13 mouse cellular contexts compared by ENCODE assay signal in the genomic region with DNA sequence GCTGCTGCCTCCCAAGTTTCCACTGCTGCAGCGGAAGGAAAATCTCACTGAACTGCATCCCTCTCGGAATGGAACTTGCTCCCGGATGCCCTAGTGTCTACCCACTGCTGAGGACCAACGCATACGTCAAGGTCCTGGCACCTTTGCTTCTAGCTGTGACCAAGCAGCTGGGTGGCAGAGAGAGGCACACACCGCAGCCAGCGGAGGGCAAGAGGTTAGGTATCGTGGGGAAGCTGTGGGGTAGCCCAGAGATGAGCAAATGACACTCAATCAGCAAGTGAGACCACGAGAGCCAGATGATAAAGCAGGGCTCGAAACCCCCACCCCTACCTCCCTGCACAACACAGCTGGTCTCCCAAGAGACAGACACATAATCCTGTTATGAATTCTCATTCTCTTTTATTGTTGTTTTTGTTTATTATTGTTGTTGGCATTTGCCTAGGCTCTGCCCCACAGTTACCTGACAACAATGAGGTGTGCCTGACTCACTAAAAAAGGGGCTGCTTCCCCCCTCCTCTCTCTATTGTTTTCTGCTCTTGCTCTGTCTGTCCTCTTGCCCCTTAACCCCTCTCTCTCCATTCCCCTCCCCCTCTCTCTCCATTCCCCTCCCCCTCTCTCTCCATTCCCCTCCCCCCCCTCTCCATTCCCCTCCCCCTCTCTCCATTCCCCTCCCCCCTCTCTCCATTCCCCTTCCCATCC.
A peak's percentile ranks its signal among the peaks of the same experiment; 100 is the strongest.
DNase-seq lines count a peak whose midpoint lies in the region; ATAC-seq lines count a peak whose summit lies in the region.
"Had no signal": no experiment of that assay in that cellular context is flagged by ENCODE, and none has a peak within 500 bp of the region (broad histone marks: within the 10 kb centered on the region; RNA-seq: fewer than 3 reads in every experiment).

No protein-coding gene starts in this region.

- intact Hi-C loops in left cerebral cortex, postnatal 4 days (cut with DNase I) = no loop called here

- no peaks in the 10 kb centered on the region for H3K27me3 ChIP-seq in neural tube, embryonic 11.5 days (ENCODE audit: control insufficient read depth, insufficient read depth, low read length)
- H3K27me3 ChIP-seq in neural tube, embryonic 15.5 days (replicated peaks) = no peaks in the 10 kb centered on the region
- no peaks in the 10 kb centered on the region for H3K27me3 ChIP-seq in limb, embryonic 11.5 days (ENCODE audit: control insufficient read depth, insufficient read depth, low read length)

- H3K27ac ChIP-seq in neural tube, embryonic 11.5 days (ENCODE audit: low read depth, low read length) = no peak overlapping the region
- H3K27ac ChIP-seq in neural tube, embryonic 15.5 days (replicated peaks) = no peak overlapping the region
- no peak overlapping the region for H3K27ac ChIP-seq in limb, embryonic 11.5 days (replicated peaks; ENCODE audit: low read depth, low read length)
- H3K27ac ChIP-seq: heart, adult 2 months had no signal

- ATAC-seq in neural tube, embryonic 11.5 days (ENCODE audit: insufficient read depth, low FRiP score, low TSS enrichment) = 0 out of 2 replicates have a peak, but pooled peaks have one; percentile 31
- ATAC-seq in neural tube, embryonic 15.5 days (ENCODE audit: low FRiP score) = no peak
- no peak for ATAC-seq in limb, embryonic 11.5 days (ENCODE audit: insufficient number of reproducible peaks, low FRiP score, low TSS enrichment, low read depth)

- 18% methylated on average over 10 of the region's 10 CpGs for WGBS in neural tube, embryonic 11.5 days
- 23% methylated on average over 10 of the region's 10 CpGs for WGBS in neural tube, embryonic 15.5 days
- 18% methylated on average over 10 of the region's 10 CpGs for WGBS in limb, embryonic 11.5 days

- no peaks in the 10 kb centered on the region for H3K4me1 ChIP-seq in neural tube, embryonic 11.5 days (ENCODE audit: control insufficient read depth, insufficient read depth, low read length)
- 0 out of 2 replicates have a peak, but pooled peaks cover 2% of the 10 kb centered on the region for H3K4me1 ChIP-seq in neural tube, embryonic 15.5 days
- peaks cover 6% of the 10 kb centered on the region; the same call in 1 of the 2 replicates for H3K4me1 ChIP-seq in limb, embryonic 11.5 days (ENCODE audit: control insufficient read depth, insufficient read depth, low read length)

- no peak overlapping the region for H3K4me2 ChIP-seq in neural tube, embryonic 11.5 days (ENCODE audit: low read depth)
- no peak overlapping the region for H3K4me2 ChIP-seq in neural tube, embryonic 15.5 days
- no peak overlapping the region for H3K4me2 ChIP-seq in limb, embryonic 11.5 days (ENCODE audit: low read depth, severe bottlenecking)
- H3K4me2 ChIP-seq: liver, embryonic 11.5 days had no signal

- no peaks in the 10 kb centered on the region for H3K36me3 ChIP-seq in neural tube, embryonic 11.5 days (ENCODE audit: control insufficient read depth, insufficient read depth, low read length)
- no peaks in the 10 kb centered on the region for H3K36me3 ChIP-seq in neural tube, embryonic 15.5 days
- no peaks in the 10 kb centered on the region for H3K36me3 ChIP-seq in limb, embryonic 11.5 days (ENCODE audit: control insufficient read depth, insufficient read depth, low read length)

- no peaks in the 10 kb centered on the region for H3K9me3 ChIP-seq in neural tube, embryonic 11.5 days (ENCODE audit: control insufficient read depth, low read length)
- H3K9me3 ChIP-seq in neural tube, embryonic 15.5 days (replicated peaks) = no peaks in the 10 kb centered on the region
- no peaks in the 10 kb centered on the region for H3K9me3 ChIP-seq in limb, embryonic 11.5 days (ENCODE audit: control insufficient read depth, low read length)

- no peak overlapping the region for H3K9ac ChIP-seq in neural tube, embryonic 11.5 days (ENCODE audit: low read length)
- H3K9ac ChIP-seq in neural tube, embryonic 15.5 days (replicated peaks) = no peak overlapping the region
- H3K9ac ChIP-seq in limb, embryonic 11.5 days (ENCODE audit: low read length) = 0 out of 2 replicates have a peak overlapping the region, but pooled peaks have one; percentile 4

- H3K4me3 ChIP-seq in neural tube, embryonic 11.5 days (ENCODE audit: low read depth, low read length) = no peak overlapping the region
- H3K4me3 ChIP-seq in neural tube, embryonic 15.5 days (replicated peaks) = no peak overlapping the region
- H3K4me3 ChIP-seq in limb, embryonic 11.5 days (ENCODE audit: low read depth, low read length) = no peak overlapping the region
- H3K4me3 ChIP-seq: erythroblast, embryonic 14.5 days; heart, adult 2 months had no signal

- peak; percentile 61 for DNase-seq in heart, adult 11 months
- DNase-seq in heart, adult 18-20 months = no peak
- no peak for DNase-seq in neural tube, embryonic 11.5 days (ENCODE audit: low spot score)
- no peak for DNase-seq in limb, embryonic 11.5 days (ENCODE audit: low spot score)
- no peak for DNase-seq in liver
- DNase-seq in left cerebral cortex, postnatal 4 days = no peak
- DNase-seq: heart, adult 2 months; heart, postnatal 14 days; kidney, adult 18-20 months; kidney, postnatal 4 days had no signal
